Mouse (Mus musculus) spleen, postnatal 4 days (tissue): ENCODE results near the gene A830018L16Rik.

Experiments used
- DNase-seq, 2 experiments: peaks; one replicate each; pipeline ENCODE4 v3.0.0; 2022; ENCODE audit warnings: low spot score in 2 of 2

The A830018L16Rik gene

GRCm38 (mm10) chr1:11652773-11653172, 238.9 kb downstream of the A830018L16Rik start:
- no peak for DNase-seq

DNA sequence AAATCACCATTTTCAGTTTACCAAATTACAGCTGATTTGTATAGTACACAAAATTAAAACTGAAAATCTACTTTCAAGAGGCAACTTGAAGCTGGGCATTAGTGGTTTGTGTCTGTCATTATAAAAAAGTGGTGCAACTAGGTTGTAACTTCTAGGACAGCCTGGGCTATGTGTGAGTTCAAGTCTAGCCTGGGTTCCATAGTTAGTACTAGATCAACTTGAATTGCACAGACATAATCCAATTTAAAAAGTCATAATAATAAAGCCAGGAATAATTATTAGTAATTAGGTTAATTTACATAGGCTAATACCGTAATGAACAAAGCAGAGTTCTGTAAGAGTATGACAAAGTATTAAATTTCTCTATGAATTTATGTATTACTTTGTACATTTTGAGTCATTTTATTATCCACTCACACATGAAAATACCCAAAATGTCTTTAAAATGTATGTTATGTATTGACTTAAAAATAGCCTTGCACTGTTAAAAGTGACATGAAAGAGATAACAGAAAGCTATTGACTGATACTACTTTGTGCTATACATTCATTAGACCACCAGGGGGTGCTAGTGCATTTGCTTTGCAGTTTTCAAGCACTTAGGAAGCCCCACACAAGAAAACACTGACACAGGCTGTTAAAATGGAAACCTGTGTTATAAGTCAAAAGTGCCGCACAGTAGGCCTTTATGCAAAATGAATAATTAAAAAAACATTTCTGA, 243.6 kb downstream of the A830018L16Rik start:
- DNase-seq: no peak

DNA sequence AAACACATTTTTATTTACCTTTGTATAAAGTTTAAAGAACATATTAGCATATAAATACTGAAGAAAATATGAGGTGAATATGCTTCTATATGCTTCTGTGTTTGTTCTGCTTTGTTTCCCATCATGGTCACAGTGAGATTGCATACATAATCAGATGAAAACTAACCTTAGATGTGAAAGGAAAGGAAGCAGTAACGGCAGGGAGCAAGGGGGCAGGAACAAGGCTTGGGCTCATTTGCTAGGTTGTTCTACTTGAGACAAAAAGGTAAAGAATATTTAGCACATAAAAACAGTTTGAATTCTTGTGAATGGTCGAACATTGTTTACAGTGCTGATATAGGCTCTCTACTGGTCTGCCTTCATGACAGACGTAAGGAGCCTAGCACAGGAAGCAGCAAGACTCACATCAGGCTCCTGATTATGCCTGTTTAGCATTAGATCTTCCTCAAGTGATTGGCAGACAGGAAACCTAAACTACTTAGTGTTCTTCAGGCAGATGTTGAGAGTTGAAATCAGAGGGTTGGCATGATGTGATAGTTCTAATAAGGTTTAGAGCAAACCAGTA, 244.2 kb downstream of the A830018L16Rik start:
- no peak for DNase-seq

GRCm38 (mm10) chr1:11744749-11745314, 330.9 kb downstream of the A830018L16Rik start:
- no peak for DNase-seq

GRCm38 (mm10) chr1:11748424-11748823, 334.5 kb downstream of the A830018L16Rik start:
- no peak for DNase-seq

GRCm38 (mm10) chr1:11750065-11750464, 336.2 kb downstream of the A830018L16Rik start:
- no peak for DNase-seq

GRCm38 (mm10) chr1:11750607-11751006, 336.7 kb downstream of the A830018L16Rik start:
- no peak for DNase-seq

DNA sequence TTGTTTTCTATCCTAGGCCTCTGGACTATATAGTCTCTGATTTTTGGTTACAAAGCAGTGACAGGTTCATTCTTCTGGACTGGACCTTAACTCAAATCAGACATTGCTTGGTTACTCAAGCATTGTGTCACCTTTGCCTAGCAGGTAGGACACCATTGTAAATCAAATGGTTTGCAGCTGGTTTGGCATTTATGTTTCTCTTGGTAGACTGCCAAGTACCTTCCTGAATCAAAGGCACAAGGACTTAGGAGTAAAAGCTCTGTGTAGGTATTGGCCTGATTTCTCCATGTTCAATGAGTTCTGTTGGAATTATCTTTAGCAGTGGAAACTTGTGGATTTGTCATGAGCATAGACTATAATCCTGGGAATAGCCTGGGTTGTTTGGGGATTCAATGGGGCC, 338.1 kb downstream of the A830018L16Rik start:
- no peak for DNase-seq

DNA sequence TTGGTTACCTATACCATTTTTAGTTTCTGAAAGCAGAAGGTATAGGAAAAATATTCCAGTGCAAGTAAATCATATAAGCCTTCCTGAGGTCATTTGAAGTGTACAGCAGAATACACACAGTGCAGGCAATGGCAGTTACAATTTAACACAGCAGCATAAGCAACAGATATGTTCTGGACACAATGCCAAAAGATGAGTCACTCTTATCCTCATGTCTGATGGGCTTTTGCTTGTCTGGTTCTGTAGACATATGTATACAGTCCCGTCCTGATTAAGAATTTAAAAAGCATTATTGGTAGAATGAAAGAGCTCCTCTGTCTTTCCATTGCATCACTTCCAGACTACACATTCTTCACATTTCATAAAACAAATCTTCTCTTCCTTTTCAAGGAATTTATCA, 374.4 kb downstream of the A830018L16Rik start:
- DNase-seq: no peak

GRCm38 (mm10) chr1:11792820-11793219, 378.9 kb downstream of the A830018L16Rik start:
- DNase-seq: no peak

- DNase-seq: no peak
These were observed 381.8 kb downstream of the A830018L16Rik start for GRCm38 (mm10) chr1:11795666-11796065.

DNA sequence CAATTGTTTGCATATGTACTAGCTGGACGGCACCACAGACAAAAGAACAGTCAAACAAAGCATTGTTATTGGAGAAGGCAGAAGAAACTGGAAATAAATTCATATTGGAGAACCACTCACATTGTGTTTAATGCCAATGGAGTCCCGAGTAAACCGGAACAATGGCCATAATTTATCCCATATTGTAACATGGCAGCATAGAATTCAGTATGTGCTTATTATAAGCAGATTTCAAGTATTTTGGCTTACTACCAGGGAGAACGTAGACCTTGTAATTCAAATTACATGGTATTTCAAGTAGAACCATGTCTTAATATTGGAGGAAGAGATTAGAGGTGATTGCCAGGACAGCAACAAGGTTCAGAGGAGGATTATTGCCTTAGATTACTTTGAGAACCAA, 458.9 kb downstream of the A830018L16Rik start:
- DNase-seq: no peak

GRCm38 (mm10) chr1:11873573-11873972, 459.7 kb downstream of the A830018L16Rik start:
- no peak for DNase-seq

DNA sequence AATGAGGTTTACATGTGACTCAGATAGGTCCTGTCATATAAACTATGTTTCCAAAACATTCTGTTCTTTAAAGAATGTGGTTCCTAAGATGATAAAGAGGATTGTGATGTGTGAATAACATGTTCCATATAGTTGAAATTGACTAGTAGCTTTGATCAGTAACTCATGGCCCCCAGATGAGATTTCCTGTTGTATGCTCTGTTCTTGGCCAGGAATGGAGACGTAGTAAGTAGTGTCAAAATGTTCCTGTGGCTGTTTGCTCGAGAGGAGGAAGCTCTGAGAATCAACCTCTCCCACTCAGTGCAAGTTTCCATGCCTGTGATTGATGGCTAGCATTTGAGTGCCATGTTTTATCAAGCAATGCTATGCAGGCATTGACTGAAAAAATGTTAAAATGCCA, 467.8 kb downstream of the A830018L16Rik start:
- DNase-seq: no peak

DNA sequence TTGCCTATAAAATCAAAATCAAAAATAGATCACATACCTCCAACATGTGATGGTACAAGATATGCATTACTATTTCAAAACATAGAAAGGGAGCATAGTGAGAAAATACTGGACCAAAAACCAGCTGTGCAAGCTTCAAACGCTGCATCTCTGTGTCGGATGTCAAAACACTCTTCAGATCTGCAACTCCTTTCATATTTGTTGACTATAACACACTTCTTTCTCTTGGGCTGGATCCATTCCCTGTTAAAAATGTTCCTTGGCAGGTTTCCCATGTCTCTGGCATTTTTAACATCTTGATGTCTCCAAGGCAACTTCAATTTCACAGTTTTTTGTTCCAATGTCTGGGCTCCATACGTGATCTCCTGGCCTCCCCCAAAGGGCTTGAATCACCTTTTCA, 481.8 kb downstream of the A830018L16Rik start:
- no peak for DNase-seq

GRCm38 (mm10) chr1:11915873-11916272, 502.0 kb downstream of the A830018L16Rik start:
- no peak for DNase-seq

DNA sequence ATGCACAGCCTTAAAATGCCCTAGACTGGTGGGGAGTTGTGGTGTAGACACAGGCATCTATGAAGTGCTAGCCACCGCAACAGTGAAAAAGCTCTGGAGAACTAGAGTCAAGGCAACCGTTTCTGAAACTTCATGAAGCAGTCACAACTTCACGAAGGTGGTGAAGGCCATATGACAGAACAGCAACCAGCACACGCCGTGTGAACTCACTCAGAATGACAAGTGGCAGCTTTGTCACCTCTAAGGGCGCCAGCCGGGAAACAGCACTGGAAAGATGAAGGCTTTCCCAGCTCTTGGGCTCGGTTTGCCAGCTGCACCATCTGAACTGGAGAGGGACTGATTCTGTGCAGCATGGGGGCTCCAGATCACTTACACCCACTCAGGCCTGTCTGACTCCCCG, 523.1 kb downstream of the A830018L16Rik start:
- DNase-seq: no peak

DNA sequence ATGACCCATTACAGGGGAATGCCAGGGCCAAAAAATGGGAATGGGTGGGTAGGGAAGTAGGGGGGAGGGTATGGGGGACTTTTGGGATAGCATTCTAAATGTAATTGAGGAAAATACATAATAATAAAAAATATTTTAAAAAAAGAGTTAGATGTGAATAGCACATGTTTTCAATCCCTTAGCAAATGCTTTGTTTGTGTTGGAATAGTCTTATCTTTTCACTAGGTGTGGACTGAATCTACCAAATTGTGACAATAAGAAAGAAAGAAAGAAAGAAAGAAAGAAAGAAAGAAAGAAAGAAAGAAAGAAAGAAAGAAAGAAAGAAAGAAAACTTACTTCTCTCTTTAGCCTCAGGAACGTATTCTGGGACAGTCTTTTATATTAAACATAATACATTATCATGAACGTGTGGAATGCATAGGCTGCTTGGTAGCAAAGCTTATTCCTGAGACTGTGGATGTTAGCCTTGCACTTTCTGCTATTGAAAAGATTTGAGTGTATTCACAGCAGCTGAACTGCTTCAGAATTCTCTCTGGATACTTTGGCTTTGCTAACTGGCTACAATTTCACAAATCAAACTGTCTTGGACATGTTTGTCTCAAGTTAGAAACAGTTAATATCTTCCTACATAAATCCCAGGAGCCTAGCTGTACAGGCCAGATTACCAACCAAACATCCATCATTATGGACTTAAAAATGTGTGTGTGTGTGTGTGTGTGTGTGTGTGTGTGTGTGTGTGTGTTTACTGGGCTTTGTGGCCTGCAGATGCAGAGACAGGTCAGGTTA, 545.7 kb downstream of the A830018L16Rik start:
- no peak for DNase-seq

DNA sequence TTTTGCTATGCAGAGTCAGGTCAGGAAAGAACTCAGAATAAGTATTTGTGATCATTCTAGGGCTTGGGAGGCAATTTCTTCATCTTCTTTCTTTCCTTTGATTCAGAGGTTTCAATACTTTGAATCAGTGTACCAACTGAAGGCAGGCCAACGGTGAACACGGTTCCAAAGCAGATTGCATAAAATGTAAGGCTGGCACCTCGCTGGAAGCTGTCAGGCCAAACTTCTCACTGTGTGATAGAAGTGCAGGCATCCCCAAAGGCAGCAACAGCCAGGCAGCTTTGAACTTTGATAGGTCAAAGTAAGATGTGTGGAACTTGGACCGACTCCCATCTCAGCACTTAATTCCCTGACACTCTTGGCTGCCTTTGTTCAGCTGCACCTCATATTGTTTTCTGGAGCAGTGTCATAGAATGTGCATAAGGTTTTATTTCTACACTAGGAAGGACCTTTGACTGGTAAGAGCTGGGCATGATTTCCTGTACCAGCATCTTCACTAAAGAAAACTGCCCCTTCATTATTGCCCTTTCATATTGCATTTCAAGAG, 568.8 kb downstream of the A830018L16Rik start:
- no peak for DNase-seq

- DNase-seq: no peak
These were observed 576.1 kb downstream of the A830018L16Rik start for GRCm38 (mm10) chr1:11990011-11990410.

DNA sequence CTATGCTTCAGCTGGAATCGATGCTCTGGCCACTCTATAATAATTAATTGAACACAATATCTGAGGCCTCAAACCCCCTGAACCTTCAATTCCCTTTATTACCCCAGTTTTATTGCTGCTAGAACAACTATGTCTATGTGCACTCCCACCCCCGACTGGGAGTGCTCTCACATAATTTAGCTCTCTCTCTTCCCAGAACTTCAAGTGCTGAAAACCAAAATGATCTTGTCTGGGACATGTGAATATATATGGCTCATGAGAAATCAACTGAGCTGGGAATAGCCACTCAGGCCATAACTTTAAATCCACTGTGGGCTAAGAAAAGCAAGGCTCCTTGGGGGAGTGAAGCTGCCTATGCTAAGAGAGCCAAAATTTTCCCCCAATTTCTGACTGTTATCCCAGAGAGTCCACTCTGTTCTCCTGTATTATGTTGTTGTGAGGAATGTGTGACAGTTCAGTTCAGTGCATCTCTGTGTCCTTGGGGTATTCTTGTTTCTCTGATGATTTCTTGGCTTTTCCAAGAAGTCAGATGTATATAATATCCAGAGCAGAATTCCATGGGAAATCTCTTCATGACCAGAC, 582.5 kb downstream of the A830018L16Rik start:
- no peak for DNase-seq

DNA sequence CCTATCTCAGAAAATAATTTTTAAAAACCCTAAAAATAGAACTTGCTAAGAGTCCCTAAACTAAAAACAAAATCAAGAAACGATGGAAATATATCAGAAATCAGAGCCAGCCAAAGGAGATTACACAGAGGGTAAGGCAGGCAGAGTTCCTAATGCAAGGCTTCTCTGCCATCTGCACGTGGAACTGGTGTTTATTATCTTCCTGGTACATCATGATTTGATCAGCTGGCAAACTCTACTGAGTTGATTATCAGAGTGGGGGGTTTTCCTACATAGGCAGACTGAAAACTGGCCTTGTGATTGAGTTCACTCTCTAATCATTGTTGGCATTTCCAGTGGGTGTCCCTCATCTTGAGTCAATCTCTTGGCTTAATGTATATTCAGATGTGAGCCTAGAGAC, 583.7 kb downstream of the A830018L16Rik start:
- DNase-seq: no peak
